Mouse (Mus musculus): ENCODE measurements around the gene Cdhr5.

The Cdhr5 gene

DNA sequence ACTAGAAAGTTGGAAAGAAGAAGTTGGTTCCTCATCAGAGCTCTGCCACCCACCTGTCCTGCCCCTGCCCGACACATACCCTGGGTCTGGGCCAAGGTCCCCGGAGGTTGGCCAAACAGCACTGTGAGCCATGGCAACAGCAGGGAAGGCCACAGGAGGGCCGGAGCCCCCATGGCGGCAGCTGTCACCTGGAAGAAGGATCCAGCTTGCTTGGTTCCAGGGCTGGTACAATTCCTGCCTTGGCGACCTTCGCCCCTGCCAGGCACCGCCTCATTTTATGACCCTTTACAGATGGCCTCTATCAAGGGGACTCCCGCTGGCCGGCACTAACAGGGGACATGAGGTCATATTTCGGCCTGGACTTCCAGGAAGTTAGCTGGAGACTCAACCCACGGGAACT is at the start of gene Cdhr5:
Gene Cdhr5 (minus strand): TSS at position 241 of the 400 bp plus-strand sequence.
- no peak for DNase-seq (ENCODE audit: low spot score in 2 of 2)

DNA sequence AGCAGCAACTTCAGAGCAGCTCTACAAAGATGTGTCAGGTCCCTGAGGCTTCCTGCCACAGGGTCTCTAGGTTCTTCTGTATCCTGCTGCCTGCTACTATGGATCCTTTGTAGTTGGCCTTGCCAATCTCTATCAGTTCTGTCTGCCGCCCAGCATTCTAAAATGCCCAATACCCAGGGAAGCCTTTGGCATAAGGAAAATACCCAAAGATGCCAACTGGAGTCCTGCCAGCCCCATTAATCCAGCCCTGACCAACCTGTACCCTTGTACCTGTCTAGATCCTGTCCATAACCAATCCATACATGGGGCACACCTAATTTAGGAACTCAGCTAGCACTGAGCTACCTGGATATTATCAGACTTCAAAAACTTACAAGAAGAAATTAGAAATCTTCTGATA is 48.1 kb upstream of the Cdhr5 start:
- no peak for DNase-seq (ENCODE audit: low spot score in 2 of 2)

DNA sequence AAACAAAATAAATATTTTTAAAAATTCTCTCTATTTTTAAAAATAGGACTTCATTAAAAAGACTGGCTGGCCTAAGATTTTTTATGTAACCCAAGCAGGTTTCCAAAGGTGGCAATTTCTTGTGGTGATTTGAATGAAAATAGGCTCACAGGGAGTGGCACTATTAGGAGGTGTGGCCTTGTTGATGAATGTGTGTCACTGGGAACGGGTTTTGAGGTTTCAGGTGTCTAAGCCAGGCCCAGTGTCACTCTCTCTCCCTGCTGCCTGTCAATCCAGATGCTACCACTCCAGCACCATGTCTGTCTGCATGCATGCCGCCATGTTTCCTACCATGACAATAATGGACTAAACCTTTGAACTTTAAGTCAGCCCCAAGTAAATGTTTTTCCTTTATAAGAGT is 42.9 kb upstream of the Cdhr5 start:
- no peak for DNase-seq (ENCODE audit: low spot score in 2 of 2)

DNA sequence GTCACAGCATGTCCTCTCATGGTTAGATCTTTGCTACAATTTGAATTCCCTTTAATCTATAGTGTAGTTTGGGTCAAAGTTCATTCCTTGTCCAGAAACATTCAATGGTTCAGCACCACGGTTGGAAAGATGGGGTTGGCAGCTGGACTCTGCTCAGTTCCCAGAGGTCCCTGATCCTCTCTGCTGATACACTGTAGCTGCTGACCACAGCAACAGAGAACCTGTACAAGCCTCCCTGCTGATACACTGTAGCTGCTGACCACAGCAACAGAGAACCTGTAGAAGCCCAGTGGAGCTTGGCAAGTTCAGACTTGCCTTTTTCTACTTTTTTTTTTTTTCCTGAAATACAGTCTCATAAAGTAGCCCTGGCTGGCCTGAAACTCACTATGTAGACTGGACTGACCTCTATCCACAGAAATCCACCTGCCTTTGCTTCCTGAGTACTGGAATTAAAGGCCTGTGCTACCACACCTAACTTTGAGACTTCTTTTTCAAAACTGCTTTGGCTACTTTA is 41.1 kb upstream of the Cdhr5 start:
- DNase-seq (ENCODE audit: low spot score in 2 of 2), result no peak

DNA sequence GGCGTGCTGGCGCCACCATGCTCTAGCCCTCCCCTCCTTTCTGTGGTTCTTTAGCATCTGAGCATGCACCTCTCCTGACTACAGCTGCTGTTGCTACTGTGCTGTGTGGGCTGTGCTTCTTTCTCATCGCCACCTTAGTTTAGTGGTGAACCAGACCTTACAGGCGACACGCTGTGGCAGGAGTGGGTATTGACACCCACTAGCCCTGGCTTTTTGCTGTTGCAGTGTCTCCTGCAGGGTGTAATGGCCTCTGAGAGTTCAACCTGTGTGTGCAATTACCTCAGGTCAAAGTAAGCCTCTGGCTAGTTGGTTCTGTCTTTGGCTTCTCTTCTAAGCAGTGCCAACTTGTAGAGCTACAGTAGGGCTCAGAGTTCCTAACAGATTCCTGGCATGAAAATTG is 39.4 kb upstream of the Cdhr5 start:
- peak; percentile 62 to 64 for DNase-seq (ENCODE audit: low spot score in 2 of 2)

DNA sequence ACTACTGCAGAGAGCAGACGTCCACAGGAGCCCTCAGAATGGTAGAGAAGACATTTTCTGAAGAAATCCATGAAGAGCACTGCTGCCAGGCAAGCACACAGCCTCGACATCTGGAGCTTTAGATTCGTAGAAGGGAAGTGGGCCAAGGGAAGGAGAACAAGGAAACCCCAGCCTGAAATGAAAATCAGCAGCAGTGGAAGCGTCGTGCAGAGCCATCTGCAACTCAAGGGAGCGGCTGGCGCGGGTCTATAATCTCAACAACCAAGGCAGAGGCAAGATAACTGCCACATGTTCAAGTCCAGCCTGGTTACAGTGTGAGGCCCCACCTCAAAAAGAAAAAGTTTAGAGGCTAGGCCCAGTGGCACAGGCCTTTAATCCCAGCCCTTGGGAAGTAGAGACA is 38.5 kb upstream of the Cdhr5 start:
- DNase-seq (ENCODE audit: low spot score in 2 of 2), result no peak

DNA sequence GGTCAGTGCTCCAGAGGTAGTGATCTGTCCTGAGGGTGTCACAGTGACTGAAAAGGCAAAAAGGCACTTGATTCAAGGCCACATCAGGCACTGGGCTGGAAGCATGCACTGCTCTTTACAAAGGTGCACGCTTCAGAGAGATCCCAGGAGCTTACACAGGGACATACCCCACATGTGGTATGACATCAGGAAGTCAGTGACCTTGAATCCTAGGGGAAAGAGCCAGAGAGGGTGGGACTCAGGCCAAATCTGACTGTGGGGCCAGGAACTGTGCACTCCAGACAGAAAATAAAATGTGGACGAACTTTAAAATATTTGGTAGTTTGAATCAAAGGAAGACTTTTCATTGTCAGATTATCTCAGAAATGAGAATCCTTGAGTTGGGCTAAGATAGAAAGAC is 37.8 kb upstream of the Cdhr5 start:
- DNase-seq (ENCODE audit: low spot score in 2 of 2), result no peak

DNA sequence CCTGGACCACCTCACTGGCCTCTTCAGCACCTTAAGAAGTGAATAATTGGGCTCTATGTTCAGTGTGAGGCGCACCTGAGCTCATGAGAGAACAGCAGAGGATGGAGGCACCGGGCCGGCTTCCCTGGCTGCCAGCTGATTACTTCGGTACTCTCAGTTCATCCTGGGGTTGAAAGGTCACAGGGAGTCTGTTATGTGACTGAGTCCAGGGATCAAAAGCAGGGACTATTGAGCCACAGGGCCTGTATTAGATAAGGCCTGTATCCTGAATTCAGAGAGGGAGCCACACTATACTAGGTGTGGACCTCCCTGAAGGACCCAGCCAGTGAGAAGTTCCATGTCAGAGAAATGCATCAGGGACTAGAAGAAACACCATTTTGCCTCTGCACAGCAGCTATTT is 28.0 kb upstream of the Cdhr5 start:
- no peak for DNase-seq (ENCODE audit: low spot score in 2 of 2)

DNA sequence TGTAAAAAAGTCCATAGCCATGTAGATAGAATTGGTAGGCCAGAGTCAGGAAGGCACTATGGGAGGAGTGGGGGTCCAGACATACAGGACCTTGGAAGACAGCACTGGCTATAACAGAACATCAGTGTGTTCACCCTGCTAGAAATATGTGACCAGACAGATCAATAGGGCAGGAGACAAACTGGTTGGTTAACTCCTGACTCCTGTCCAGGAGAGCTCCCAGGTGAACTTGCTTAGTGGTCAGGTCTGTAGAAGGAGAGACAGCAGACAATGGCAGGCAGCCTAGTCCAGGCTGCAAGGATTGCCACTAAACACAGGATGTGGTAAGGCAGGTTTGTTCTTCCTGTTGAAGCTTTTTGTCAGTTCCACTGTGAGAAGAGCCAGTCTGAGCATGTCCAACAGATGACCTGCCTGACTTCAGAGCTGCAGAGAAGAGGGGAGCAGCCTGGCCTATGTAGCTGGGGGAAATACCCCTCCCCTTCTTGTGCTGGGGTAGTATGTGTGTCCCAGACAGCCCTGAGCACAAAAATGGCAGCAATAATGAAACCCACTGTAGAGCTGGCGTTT is 26.2 kb upstream of the Cdhr5 start:
- no peak for DNase-seq (ENCODE audit: low spot score in 2 of 2)

DNA sequence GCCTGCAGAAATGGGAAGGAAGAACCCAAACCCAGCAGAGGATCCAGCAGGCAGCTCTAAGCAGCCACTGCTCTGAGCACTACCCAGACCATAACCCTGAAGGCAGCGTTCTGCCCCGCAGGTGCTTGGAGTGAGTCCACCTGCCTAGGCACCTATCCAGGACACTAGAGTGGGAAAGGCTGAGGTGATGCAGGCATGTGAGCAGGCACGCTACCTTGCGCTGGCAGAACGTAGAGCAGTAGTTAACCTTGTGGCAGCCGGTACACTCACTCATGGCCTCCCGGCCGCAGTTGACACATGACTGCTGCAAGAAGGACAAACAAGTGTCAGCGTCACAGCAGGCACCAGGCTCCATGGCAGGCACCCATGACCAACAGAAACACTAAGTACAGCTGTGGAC is 24.8 kb upstream of the Cdhr5 start:
- no peak for DNase-seq (ENCODE audit: low spot score in 2 of 2)

DNA sequence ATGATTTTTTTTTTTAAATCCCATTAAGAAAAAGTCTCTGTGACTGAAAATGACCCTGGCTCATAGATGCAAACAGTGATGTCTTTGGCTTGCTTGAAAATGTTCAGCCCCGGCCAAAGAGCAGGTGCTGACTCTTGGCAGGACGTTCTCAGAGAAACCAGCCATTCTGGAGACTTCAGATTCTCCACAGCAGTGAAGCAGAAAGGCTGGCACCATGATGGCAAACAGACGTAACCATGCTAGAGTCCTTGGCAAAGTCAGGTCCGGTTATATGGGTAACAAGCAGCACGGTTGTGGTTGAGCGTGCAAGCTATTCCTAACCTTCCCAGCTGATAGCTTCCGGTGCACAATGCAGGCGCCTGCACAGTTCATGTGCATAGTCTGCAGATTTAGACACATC is 22.6 kb upstream of the Cdhr5 start:
- no peak for DNase-seq (ENCODE audit: low spot score in 2 of 2)

DNA sequence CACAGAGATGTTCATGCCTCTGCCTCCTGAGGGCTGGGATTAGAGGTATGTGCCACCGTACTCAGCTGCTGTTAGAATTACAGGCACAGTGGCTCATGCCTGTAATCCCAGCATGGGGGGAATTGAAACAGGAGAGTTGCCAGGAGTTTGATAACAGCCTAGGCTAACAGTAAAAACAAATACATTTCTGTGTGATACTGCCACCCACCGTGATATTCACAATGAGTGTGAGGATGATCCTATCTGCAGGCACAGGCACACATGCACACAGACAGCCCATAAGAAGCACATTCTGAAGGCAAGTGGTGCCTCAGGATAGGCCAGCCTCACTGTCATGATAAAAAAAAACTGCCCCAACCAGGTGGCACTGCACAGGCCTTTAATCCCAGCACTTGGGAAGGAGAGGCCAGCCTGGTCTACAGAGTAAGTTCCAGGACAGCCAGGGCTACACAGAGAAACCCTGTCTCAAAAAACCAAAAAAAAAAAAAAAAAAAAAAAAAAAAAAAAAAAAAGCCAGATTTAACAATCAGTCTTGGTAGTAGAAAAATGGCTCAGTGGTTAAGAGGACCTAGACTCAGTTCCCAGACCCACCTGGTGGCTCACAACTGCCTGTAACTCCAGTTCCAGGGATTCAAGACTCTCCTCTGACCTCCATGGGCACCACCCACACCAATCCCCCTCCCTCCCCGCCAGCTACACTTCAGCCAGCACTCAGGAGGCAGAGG is 21.5 kb upstream of the Cdhr5 start:
- DNase-seq (ENCODE audit: low spot score in 2 of 2), result no peak

DNA sequence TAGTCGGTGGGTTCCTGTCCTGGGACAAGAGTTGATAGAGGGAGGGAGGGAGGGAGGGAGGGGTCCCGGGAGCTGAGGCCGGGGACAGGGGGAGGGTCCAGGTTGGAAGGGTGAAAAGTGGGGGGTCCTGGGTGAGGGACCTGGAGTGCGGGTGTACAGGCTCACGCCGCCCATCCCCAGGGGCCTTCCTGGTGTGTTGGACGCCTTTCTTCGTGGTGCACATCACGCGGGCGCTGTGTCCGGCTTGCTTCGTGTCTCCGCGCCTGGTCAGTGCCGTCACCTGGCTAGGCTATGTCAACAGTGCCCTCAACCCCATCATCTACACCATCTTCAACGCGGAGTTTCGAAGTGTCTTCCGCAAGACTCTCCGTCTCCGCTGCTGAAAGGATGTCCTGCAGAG is 17.9 kb upstream of the Cdhr5 start:
- no peak for DNase-seq (ENCODE audit: low spot score in 2 of 2)

DNA sequence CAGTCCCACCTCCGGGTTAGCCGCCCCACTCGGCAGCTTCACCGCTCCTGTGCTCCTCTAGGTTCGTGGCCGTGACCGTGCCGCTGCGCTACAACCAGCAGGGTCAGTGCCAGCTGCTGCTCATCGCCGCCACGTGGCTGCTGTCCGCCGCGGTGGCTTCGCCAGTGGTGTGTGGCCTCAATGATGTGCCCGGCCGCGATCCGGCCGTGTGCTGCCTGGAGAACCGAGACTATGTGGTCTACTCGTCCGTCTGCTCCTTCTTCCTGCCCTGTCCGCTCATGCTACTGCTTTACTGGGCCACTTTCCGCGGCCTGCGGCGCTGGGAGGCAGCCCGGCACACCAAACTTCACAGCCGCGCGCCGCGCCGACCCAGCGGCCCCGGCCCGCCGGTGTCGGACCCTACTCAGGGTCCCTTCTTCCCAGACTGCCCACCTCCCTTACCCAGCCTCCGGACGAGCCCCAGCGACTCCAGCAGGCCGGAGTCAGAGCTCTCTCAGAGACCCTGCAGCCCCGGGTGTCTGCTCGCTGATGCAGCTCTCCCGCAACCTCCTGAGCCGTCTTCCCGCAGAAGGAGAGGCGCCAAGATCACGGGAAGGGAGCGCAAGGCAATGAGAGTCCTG is 17.4 kb upstream of the Cdhr5 start:
- DNase-seq (ENCODE audit: low spot score in 2 of 2), result peak in 1 of 2 experiments; percentile 19

DNA sequence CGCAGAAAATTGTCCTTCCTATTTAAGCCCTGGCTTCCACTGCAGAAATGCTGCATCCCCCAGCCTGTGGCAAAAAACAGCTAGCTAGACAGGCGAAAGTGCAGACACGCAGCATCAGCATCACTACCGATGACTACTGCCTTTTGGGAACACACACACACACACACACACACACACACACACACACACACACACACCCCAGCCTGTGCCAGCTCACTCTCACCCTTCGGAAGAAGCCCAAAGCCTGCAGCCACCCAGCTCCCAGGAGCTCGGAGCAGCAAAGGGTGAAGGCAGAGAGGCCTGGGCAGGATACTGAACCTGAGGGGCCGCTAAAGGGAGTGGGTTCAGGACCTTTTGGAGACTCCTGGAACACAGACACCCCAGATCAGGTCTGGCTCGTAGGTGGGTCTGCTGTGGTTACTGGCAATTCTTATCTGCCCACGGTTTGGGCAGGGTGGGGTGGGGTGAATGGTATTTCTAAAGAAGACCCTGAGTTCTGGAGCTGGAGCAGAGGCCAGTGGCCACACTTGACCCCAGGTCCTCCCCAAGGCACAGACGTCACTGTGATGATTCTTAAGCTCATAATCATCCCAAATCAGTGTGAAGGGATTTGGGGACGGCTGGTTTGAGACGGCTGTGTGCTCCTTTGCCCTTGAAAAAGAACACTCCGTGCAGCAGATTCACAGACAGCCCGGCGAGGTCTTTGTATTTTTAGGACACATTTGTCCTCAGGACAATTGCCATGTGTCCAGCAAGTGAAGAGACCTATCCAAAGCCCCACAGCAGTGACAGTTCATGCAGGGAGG is 16.2 kb upstream of the Cdhr5 start:
- peak in 1 of 2 experiments; percentile 22 for DNase-seq (ENCODE audit: low spot score in 2 of 2)

DNA sequence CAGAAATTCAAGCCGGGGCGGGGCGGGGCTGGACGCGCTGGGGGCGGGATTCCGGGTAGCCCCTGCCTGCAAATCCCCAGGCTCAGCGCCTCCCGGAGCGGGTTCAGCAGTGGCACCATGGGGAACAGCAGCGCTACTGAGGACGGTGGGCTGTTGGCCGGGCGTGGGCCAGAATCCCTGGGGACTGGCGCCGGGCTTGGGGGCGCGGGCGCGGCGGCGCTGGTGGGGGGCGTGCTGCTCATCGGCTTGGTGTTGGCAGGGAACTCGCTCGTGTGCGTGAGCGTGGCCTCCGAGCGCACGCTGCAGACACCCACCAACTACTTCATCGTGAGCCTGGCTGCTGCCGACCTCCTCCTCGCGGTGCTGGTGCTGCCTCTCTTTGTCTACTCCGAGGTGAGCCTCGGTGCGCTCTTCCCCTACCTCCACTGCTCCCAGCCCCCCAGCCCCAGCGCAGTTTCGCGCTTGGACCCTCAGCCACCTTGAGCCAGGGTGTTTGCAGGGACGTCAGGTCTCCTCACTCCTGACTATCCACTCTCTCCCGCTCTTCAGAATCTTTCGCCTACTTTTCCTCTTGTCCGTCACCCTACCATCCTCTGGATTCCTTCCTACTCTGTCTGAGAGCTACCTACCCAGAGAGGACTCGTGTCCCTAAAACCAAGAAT is 15.5 kb upstream of the Cdhr5 start, which contains the start of gene Drd4:
Gene Drd4 (plus strand): TSS at position 86 of the 662 bp plus-strand sequence.
- peak; percentile 32 to 34 for DNase-seq (ENCODE audit: low spot score in 2 of 2)

DNA sequence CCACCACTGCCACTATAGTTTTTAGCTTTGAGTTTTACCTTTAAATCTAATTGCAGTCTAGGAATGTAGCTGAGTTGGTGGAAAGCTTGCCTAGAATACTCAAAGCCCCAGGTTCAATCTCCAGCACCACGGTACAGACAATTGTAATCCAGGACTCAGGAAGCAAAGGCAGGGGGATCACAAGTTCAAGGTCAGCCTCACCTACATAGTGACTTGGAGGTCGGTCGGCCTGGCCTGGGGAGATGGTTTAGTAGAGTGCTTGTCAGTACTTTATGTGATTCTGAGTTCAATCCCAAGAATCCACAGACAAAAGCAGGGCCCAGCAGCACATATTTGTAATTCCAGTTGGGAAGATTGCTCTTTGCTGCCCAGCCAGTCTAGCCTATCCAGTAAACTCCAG is 11.5 kb upstream of the Cdhr5 start:
- no peak for DNase-seq (ENCODE audit: low spot score in 2 of 2)

DNA sequence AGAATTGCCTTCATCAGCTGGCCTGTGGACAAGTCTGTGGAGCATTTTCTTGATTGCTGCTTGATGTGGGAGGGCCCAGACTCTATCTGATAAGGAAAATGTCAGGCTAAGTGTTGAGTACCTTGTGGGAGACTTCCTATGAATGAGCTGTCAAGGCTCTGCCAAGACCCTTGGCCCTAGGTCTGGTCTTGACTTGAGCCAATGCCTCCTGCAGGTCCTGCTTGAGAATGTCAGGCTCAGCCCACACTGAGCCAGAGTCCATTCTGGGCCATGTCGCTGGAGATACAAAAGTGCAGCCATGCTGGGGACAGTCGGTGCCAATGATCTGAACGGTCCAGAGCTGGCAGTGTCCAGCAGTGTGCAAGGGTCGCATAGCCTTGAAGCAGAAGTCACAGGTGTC is 6.2 kb upstream of the Cdhr5 start:
- DNase-seq (ENCODE audit: low spot score in 2 of 2), result no peak

DNA sequence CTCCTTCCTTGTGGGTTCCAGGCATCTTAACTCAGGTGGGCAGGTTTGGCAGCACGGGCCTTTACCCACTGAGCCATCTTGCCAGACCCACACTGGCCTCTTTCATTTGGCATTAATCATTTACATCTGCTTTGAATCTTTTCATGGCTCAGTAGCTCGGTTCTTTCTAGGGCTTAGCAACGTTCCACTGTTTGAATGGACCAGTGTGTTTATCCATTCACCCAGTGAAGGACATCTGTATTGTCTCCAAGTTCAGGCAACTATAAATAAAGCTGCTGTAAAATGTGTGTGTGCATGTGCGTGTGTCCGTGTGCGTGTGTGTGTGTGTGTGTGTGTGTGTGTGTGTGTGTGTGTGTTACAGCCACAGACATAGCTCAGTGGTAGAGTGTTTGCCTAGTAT is 4.9 kb upstream of the Cdhr5 start:
- no peak for DNase-seq (ENCODE audit: low spot score in 2 of 2)

DNA sequence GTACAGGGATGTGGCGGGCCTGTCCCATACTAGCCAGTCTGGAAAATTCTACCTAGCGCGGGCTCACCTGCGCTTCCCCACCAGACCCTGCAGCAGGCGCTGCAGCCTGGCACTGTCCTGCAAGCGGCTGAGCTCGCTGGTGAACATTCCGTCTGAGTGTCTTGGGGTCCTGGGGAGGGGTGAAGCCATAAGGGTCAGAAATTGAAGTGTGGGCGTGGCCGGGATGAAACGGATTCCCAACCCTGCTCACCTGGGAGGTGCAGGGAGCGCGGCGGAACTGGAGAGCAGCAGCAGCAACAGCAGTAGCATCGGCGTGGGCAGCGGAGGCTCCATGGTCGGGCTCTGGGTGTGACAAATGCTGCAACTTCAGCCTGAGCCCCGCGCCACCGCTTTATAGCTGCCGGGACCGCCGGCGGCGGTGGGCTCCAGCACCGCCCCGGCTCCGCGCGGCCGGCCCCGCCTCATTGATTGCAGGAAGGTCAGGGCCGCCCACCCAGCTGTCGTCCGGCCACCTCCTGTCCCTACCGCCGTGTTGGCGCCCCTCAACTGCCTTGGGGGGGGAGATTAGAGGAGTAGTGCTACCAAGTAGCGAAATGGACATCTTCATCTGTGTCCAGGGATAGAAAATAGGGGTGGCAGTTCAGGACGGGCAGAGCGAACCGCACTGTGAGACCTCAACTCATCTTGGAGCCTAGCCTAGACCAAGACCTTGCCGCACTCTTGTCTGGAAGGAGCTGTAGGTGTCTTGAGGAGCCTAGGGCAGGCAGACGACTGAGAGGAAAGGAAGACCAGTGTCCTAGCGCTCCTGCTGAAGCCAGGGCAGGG is 2.4 kb upstream of the Cdhr5 start, which contains the start of gene Sct:
Gene Sct (minus strand): TSS at position 368 of the 825 bp plus-strand sequence.
- DNase-seq (ENCODE audit: low spot score in 2 of 2), result no peak

All from right cerebral cortex, adult 2 months (tissue).